Mouse (Mus musculus) T-cell, adult 2 months (primary cell): ENCODE data around the gene Mov10.
"Not testable (repeated sequence)": the region's sequence is repeated elsewhere in the genome, so short reads cannot be mapped to it uniquely, and the experiment has no call there.

Experiments
- DNase-seq: peaks from one replicate; pipeline ENCODE4 v3.0.0; 2022; ENCODE audit warnings: low spot score

Mov10 gene

DNA sequence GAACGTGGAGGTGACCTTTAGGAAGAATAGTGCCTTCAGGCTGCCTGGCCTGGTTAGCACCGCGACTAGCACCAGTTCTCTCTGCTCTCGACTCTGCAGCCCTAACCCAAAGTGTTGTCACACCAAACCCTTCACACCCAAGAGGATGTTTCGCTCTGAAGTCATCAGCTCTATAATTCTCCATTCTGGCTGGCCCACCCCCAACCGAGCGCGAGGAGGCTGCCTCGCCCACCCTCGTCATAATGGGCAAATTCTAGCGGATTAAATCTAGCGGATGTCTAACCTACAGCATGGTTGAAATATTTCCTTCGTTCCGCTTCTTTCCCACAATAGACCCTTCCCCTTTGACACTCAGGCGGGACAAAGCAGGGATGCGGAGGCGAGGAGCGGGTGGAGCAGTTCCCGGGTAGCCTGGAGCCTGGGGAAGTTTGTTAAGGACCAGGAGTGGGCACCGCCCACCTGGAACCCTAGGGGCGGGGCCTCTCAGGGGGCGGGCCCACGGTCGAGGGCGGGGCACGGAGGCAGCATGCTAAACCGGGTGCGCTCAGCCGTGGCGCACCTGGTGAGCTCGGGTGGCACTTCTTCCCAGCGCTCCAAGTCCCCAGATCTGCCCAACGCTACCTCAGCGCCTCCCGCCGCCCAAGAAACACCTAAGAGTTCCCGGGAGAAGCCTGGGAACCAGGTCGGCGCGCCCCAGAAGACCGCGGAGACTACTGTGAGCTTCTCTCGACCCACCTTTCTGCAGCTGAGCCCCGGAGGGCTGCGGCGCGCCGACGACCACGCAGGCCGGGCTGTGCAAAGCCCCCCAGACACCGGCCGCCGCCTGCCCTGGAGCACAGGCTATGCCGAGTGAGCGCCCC, 37.6 kb downstream of the Mov10 start, which contains the start of gene Ppm1j:
Gene Ppm1j (plus strand): TSS at position 496 of the 860 bp plus-strand sequence.
- peak; percentile 61 for DNase-seq

- DNase-seq = peak; percentile 66
Measured at GRCm38 (mm10) chr3:104779949-104780348, 38.4 kb downstream of the Mov10 start.

DNA sequence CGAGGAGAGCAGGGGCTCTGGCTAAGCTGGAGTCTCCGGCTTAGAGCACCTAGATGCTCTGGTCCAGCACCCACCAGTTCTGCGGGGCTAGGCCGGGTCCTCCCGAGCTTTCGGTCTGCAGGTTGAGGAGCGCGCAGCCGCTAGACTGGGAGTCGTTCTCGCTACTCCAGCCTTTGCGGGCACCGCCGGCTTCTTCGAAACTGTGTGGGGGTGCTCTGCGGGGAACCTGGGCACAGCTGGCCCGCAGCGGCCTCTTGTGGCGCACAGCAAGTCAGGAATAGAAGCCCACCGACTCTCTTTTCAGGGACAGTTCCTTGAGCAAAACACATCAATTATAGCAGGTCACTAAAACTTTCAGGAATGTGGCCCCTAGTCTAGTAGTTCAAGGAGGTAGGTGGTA, 41.0 kb downstream of the Mov10 start:
- peak; percentile 41 for DNase-seq

GRCm38 (mm10) chr3:104773301-104773700, 45.1 kb downstream of the Mov10 start:
- no peak for DNase-seq

DNA sequence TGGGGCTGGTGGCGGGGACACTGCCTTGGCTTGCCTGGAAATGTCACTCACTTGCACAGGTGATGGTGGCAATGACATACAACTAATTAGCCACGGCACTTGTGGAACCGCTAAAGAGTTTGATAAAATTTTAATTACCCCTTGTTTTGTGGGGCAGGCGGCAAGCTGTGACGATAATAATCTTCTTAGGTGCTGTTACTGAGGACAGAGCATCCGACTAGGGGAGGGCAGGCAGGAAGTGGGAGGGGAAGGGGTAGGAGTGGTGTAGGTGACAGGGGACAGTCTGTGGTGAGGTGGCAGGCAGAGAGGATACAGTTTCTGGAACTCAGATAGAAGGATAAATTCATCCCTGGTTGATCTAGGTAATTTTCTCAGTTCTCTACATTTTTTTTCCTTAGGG, 46.9 kb downstream of the Mov10 start:
- peak; percentile 68 for DNase-seq

GRCm38 (mm10) chr3:104770918-104771317, 47.4 kb downstream of the Mov10 start:
- DNase-seq = no peak

- peak; percentile 44 for DNase-seq
Measured at GRCm38 (mm10) chr3:104770035-104770434, 48.3 kb downstream of the Mov10 start.

GRCm38 (mm10) chr3:104769135-104769534, 49.2 kb downstream of the Mov10 start:
- no peak for DNase-seq

- DNase-seq = no peak
Measured at GRCm38 (mm10) chr3:104767716-104768115, 50.6 kb downstream of the Mov10 start.

DNA sequence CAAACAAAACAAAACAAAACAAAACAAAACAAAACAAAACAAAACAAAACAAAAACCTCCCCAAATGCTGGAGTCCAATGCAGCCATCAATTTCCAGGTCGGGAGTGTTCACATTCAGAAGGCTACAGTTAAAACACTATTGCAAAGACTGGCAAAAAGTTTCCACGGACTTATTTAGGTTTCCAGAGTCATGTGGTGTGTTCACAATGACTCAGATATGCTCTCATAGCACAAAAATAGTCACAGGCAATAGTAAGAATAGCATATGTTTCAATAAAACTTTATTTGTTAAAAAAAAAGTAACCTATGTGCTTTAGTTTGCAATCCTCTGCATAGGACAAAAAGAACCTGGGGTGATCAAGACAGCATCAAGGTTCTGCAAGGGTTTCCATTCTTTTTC, 51.2 kb downstream of the Mov10 start:
- no peak for DNase-seq

GRCm38 (mm10) chr3:104765021-104765420, 53.3 kb downstream of the Mov10 start:
- no peak for DNase-seq

DNA sequence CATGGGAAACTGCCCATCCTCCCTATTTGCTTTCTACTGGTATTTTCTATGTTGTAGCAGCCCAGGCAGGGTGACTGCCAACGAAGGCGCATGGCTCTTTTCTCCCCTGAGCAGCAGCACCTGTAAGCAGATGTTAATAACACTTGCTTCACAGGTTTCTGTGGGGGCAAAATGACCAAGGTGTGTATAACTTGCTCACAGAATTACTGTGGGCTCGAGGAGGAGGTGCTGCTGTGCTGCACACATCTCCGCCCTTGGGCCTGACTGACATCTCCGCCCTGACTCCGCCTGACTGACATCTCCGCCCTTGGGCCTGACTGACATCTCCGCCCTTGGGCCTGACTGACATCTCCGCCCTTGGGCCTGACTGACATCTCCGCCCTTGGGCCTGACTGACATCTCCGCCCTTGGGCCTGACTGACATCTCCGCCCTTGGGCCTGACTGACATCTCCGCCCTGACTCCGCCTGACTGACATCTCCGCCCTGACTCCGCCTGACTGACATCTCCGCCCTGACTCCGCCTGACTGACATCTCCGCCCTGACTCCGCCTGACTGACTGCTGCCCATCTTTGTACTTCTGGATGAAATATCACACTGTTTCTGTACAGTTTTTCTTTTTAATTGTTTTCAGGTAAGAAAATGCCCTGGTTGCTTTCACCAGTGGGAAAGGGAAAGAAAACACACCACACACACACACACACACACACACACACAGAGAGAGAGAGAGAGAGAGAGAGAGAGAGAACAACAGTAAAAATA, 56.1 kb downstream of the Mov10 start:
- DNase-seq = not testable (repeated sequence)

- DNase-seq = no peak
Measured at GRCm38 (mm10) chr3:104758869-104759268, 59.5 kb downstream of the Mov10 start.

DNA sequence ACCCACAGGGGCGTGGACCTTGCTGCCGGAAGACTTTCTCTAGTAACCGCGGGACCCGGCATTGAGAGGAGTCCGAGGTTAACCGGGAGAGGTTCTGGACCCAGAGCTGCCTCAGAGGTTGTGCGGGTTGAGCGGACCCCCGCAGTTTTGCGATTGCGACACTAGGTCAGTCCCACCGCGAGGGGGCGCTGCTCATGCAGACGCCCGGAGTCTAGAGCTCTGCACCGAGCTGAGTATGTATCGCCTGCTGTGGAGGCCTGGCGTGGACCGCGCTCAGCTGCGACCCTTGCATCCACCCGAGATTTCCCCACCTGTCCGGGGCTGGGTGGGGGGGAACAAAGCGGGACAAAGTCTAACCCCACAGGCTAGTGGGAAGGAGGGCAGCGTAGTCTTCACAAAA, 60.0 kb downstream of the Mov10 start:
- DNase-seq = peak; percentile 64

- DNase-seq = peak; percentile 13
Measured at GRCm38 (mm10) chr3:104752845-104753244, 65.5 kb downstream of the Mov10 start.
